Mouse (Mus musculus) lung, postnatal 36 days (tissue): ENCODE measurements around the gene Syt8.

Experiments
- DNase-seq: peaks from one replicate; pipeline ENCODE4 v3.0.0; 2022; ENCODE audit warnings: mixed read lengths

Syt8 gene

DNA sequence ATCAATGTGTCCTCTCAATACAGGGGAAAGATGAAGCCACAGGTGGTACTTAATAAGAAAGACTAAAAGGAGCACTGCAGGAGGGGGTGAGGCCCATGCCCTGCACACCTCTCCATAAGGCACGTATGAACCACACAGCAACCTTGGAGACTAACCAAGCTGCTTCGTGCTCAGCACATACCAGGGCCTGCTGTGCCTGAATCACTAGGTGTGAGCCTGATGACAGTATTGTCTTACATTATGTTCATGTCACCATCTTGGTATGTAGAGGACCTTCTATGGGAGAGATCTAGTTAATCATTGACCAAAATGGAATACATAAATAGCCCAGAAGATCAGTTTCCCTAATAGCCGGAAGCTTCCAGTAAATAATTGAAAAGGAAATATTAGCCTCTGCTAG lies 25.0 kb upstream of the Syt8 start:
- no peak for DNase-seq

DNA sequence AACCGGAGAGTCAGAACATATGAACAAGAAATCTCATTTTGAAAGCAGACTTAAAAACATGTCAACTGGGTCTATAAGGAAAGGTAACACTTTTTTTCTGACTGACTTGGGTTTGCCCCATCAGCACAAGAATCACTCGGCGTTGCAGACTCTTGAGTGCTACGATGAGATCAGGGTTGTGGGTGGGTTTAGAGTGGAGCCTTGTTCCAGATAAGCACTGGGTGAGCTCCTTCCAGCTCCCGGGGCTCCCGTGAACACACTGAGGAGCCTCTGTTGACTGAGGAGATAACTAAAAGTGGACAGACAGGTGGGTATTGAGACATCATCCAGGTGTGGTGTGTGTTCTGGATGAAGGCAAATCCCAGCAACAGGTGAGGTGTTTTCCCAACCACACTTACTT lies 21.4 kb upstream of the Syt8 start:
- DNase-seq = no peak

DNA sequence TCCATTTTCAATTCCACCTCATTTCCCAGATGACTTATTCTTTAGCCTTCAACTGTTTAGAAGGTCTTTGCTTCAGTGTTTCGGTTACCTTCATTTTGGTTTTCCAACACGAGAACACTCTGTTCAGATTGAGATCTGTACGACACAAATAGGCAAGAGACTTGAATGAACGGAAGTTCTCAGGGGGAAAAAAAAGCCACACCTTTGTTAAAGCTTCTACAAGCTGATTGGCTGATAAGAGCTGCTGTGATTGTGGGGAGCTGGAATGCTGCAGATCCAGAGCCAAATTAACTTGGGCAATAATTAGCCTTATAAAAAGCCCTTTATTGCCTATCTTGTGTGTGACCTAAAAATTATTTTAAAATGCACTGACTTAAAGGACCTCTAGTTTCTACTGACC lies 19.3 kb upstream of the Syt8 start:
- peak; percentile 61 for DNase-seq

DNA sequence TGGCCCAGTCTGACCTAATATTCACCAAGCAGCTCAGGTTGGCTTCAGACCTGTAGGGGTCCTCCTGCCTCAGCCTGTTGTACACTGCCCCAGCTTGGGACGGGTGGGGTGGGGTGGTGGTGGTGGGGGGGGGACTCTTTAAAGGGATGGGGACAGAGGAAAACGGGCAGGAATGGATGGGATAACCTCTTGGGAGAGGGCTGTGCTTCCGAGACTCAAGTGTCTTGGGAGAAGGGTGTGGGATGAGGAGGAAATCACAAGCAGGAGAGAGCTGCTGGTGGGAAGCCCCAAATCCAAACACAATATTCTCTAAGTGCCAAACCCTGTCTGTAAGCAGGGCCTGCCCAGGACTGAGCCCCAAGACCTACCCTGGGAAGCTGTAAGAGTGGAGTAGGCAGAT lies 18.4 kb upstream of the Syt8 start:
- DNase-seq = no peak

DNA sequence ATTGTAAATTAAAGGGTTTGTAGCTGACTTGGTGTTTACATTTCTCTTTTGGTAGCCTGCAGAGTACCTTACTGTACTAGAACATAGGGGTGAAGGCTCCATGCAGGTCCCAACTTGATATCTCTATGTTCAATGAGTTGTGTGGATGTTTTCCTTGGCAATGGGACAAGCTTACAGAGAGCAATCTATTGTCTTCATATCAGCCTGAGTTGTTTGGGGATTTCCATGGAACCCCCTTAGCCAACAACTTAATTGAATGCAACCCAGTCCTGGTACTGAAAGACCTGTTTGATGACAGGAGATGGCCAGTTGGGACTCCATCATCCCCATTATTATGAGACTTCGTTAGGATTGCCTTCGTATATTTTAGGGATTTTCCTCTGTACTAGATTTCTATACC lies 16.6 kb upstream of the Syt8 start:
- peak; percentile 24 for DNase-seq

- DNase-seq = no peak
These were observed 16.0 kb upstream of the Syt8 start for GRCm38 (mm10) chr7:142418679-142419078.

GRCm38 (mm10) chr7:142419887-142420286 lies 14.8 kb upstream of the Syt8 start:
- DNase-seq = no peak

GRCm38 (mm10) chr7:142421826-142422225 lies 12.8 kb upstream of the Syt8 start:
- no peak for DNase-seq

GRCm38 (mm10) chr7:142425641-142426213 lies 8.9 kb upstream of the Syt8 start:
- peak; percentile 49 for DNase-seq

- peak; percentile 43 for DNase-seq
These were observed 6.4 kb upstream of the Syt8 start for GRCm38 (mm10) chr7:142428213-142428612.

- DNase-seq = peak; percentile 38
These were observed 4.4 kb upstream of the Syt8 start for GRCm38 (mm10) chr7:142430160-142430678.

GRCm38 (mm10) chr7:142431106-142431505 lies 3.5 kb upstream of the Syt8 start:
- no peak for DNase-seq

DNA sequence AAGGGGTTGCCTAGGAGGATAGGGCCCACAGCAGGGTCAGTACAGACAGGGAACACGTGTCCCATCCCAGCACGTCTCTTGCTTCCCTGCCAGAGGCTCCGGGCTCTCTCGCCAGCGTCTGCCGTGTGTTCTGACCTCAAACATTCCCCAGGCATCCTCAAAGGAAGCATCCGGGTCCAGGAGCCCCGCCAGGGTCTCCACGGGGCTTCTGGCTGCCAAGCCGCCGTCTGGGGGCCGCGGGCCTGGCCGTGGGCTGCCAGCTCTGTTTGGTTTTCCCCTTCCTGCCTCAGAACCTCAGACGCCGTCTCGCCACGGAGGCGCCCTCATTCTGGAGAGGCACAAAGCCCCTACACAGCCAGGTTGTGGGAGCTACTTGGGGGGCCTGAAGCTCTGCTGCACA lies 1.0 kb upstream of the Syt8 start:
- no peak for DNase-seq

- peak; percentile 88 for DNase-seq
These were observed 874 bp downstream of the Syt8 start for GRCm38 (mm10) chr7:142435524-142435923.

- DNase-seq = peak; percentile 64
These were observed 2.7 kb downstream of the Syt8 start for GRCm38 (mm10) chr7:142437324-142437723.

- DNase-seq = no peak
These were observed 5.3 kb downstream of the Syt8 start for GRCm38 (mm10) chr7:142439966-142440365.

DNA sequence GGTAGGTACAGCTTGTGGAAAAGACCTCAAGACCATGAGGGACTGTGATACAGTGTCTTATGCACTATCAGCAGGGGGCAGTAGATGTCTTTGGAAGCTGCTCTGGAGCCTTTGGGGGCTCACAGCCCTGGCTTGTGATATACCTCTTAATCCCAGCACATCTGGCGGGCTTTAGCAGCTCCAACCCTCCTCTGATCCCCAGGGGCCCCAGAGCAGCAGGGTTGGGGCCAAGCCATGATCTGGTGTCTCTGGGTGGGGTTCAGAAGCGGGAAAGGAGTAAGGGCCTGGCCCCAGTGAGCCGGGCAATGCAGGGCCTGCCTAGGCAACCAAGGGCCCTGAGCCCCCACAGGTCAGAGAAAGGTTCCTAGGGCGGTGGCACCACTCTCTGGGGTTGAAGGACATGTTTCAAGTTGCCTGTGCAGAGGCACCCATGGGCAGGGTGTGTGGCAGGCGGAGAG lies 6.0 kb downstream of the Syt8 start:
- DNase-seq = peak; percentile 57

DNA sequence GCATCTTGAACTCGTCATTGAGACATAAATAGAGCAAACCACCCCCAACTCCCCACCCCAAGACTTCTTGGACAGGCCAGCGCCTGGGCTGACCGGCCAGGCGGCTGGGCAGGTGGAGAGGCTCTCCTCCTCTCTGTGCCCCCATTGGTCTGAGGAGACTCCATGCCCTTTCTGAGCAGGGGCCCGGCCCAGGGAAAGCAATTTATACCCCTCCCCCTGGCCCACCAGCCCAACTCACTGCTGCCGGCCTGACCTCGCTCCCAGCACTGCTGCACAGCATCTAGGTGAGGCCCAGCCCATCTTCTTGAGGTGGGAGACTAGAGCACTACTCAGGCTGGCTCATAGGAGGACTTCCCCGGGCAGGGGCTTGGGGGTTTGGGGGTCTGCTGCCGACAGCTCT lies 6.9 kb downstream of the Syt8 start, which contains the start of gene Tnni2:
Tnni2 (plus strand) TSS at position 224 of the 400 bp plus-strand sequence.
- DNase-seq = no peak

DNA sequence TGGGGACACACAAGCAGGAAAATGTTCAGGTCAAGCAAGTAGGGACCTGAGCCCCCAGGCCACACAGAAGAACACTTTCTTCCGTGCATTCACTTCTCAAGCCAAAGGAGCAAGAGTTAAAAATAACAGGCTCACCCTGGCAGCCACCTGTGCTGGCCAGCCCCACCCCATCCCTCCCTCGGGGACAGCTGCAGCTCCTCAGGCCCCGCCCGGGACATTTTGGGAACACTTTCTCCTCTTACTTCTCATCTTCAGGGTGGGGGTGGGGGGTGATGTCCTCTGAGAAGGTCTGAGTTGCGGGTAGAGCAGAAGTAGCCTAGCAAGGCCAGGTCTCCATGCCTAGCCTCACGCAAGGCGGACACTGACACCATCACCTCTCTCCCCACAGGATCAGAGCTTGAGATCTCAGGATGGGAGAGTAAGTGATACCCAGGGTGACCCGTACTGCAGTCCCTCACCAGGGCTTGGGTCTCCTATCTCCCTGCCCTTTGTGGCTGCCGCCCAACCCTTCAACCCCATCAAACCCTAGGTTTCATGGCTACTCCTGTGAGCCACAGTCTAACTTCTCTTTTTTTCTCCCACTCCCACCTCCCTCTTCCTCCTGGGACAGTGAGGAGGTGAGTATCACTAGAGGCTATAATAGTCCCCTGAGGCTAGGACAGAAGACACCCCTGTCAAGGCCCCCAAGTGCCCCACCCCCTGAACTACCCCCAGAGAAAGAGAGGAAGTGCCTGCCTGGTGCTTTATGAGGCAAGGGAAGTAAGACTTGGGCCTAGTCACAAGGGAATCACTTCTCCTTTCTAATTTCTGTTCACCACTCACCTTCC lies 7.6 kb downstream of the Syt8 start:
- peak; percentile 37 for DNase-seq

GRCm38 (mm10) chr7:142442908-142443420 lies 8.3 kb downstream of the Syt8 start:
- no peak for DNase-seq

DNA sequence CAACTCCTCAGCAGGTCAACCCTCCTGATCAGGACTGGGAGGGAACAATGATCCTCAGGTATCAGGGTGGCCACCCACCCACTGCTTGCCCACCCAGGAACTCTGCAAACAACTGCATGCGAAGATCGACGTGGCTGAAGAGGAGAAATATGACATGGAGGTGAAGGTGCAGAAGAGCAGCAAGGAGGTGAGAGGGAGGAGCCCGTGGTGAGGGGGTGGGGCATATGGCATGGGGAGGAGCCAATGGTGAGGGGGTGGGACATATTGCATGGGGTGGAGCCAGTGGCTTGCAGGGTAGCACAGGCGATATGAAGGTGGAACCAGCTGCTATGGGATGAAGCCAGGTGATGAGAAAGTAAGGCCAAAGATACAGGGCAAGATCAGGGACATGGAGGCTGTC lies 8.8 kb downstream of the Syt8 start:
- DNase-seq = no peak

DNA sequence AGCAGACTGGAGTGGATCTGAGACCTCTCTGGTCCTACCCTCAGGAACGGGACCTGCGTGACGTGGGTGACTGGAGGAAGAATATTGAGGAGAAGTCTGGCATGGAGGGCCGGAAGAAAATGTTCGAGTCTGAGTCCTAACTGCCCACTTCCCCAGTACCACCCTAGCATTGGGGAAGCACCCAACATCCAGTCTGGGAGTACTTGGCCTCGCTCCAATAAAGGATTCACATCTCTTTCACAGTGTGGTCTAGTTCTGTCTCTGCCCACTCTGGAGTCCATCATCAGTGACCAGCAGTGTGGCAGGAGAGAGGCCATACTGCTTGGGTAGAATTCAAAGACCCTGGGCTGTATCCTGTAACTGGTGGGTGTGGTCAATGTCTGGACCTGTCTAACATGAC lies 9.5 kb downstream of the Syt8 start:
- DNase-seq = peak; percentile 31

- no peak for DNase-seq
These were observed 10.7 kb downstream of the Syt8 start for GRCm38 (mm10) chr7:142445324-142445723.

DNA sequence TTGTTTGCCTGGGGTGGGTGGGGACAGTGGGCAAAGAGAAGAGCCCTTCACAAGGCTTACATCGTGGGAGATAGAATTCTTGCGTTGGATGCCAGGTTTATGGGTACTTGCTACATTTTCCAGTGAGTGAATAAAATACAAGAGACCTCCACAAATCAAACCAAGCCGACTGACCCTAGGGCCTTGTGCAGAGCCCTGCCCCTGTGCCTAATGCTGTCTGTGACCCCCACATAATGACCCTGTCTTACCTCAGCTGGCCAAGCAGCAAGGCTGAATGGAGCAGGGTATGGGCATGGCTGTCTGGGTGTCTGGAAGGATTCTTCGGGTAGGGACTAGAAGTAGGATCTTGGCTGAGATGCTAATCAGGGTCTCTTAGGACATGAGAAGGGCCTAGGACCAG lies 11.6 kb downstream of the Syt8 start:
- DNase-seq = no peak
